Mouse (Mus musculus) CH12.LX (cell line): ENCODE data around the gene Ddx6. TPM values are rescaled to one million over a fixed set of nuclear protein-coding genes. Genes with fewer than 3 reads are reported as not detected.

Experiments used
- DNase-seq: peaks from one replicate; pipeline ENCODE4 v3.0.0-alpha.2; 2013; ENCODE audit errors: extremely low read depth
- H3K27ac ChIP-seq: 2 replicates; pipeline ENCODE4 v1.5.1; 2012; ENCODE audit warnings: low read depth, mild to moderate bottlenecking, control low read depth, moderate library complexity; ENCODE audit not compliant: insufficient read depth
- H3K27me3 ChIP-seq: replicated peaks from 2 replicates; pipeline ENCODE3; 2012; ENCODE audit warnings: inconsistent platforms
- H3K36me3 ChIP-seq, 2 experiments: replicated peaks in 1 of 2; 2 replicates each; pipeline versions ENCODE3 to v1.6.1; 2012; ENCODE audit warnings: inconsistent platforms in 1 of 2, low read length in 1 of 2, mild to moderate bottlenecking in 1 of 2, mixed read lengths in 1 of 2, moderate library complexity in 1 of 2; ENCODE audit not compliant: control insufficient read depth in 1 of 2, insufficient read depth in 1 of 2
- H3K4me1 ChIP-seq, 2 experiments: 2 replicates each; pipeline ENCODE4 v1.6.1; 2012; ENCODE audit warnings: inconsistent platforms in 1 of 2, moderate library complexity in 1 of 2; ENCODE audit not compliant: insufficient read depth in 2 of 2, control insufficient read depth in 1 of 2
- H3K4me2 ChIP-seq: 2 replicates; pipeline ENCODE4 v1.6.1; 2012; ENCODE audit warnings: low read depth, mild to moderate bottlenecking, control low read depth; ENCODE audit not compliant: poor library complexity, insufficient read depth, severe bottlenecking
- H3K4me3 ChIP-seq, 3 experiments: fragments of 150-350 bp in 1 of 3; sonication (generic) in 1 of 3; replicated peaks in 1 of 3; 2 replicates each; pipeline versions ENCODE3 to v1.5.1; 2011 to 2012; ENCODE audit warnings: low read depth in 2 of 3, low read length in 2 of 3, mild to moderate bottlenecking in 2 of 3, moderate library complexity in 2 of 3, control low read depth in 1 of 3, improper control_type of control experiment in 1 of 3, inconsistent platforms in 1 of 3, mixed read lengths in 1 of 3; ENCODE audit not compliant: poor library complexity in 1 of 3
- H3K79me2 ChIP-seq: replicated peaks from 2 replicates; pipeline ENCODE4 v1.6.1; 2012; ENCODE audit warnings: mild to moderate bottlenecking, moderate library complexity; ENCODE audit not compliant: control insufficient read depth, poor library complexity, insufficient read depth, severe bottlenecking; ENCODE audit errors: extremely low read depth
- H3K9ac ChIP-seq: 2 replicates; pipeline ENCODE4 v1.6.1; 2012; ENCODE audit warnings: low read depth, mild to moderate bottlenecking, control low read depth, moderate library complexity; ENCODE audit not compliant: insufficient read depth
- H3K9me3 ChIP-seq: replicated peaks from 2 replicates; pipeline ENCODE3; 2012; ENCODE audit warnings: low read length, inconsistent platforms, mixed read lengths
- BHLHE40 ChIP-seq: IDR thresholded peaks from 2 replicates; pipeline ENCODE4 v1.6.1; 2011; ENCODE audit warnings: mild to moderate bottlenecking, low read depth, low read length, improper control_type of control experiment
- CHD2 ChIP-seq: IDR thresholded peaks from 2 replicates; pipeline ENCODE4 v1.6.1; 2011; ENCODE audit warnings: low read length, improper control_type of control experiment
- CTCF ChIP-seq, 2 experiments: IDR thresholded peaks in 1 of 2; conservative IDR thresholded peaks in 1 of 2; 2 replicates each; pipeline ENCODE4 v1.5.1; 2011 to 2012; ENCODE audit warnings: low read depth in 2 of 2, low read length in 2 of 2, improper control_type of control experiment in 1 of 2, inconsistent platforms in 1 of 2, mild to moderate bottlenecking in 1 of 2, moderate library complexity in 1 of 2
- E2F4 ChIP-seq: IDR thresholded peaks from 2 replicates; pipeline ENCODE4 v1.6.1; 2011; ENCODE audit warnings: low read depth, low read length, improper control_type of control experiment; ENCODE audit not compliant: insufficient replicate concordance
- ELF1 ChIP-seq: IDR thresholded peaks from 2 replicates; pipeline ENCODE4 v1.6.1; 2014; ENCODE audit warnings: low read depth, mild to moderate bottlenecking, inconsistent platforms, low read length, improper control_type of control experiment
- EP300 ChIP-seq: IDR thresholded peaks from 2 replicates; pipeline ENCODE4 v1.6.1; 2011; ENCODE audit warnings: low read length, improper control_type of control experiment
- GABPA ChIP-seq: IDR thresholded peaks from 2 replicates; pipeline ENCODE4 v1.6.1; 2012; ENCODE audit warnings: low read depth, low read length, improper control_type of control experiment, inconsistent platforms; ENCODE audit not compliant: insufficient replicate concordance
- HCFC1 ChIP-seq: IDR thresholded peaks from 2 replicates; pipeline ENCODE4 v1.6.1; 2012; ENCODE audit warnings: low read depth, mild to moderate bottlenecking, inconsistent platforms, low read length, improper control_type of control experiment
- IRF4 ChIP-seq: IDR thresholded peaks from 2 replicates; pipeline ENCODE4 v1.6.1; 2014; ENCODE audit warnings: low read depth, mild to moderate bottlenecking, inconsistent platforms, low read length, improper control_type of control experiment
- MAFK ChIP-seq: IDR thresholded peaks from 2 replicates; pipeline ENCODE4 v1.6.1; 2011; ENCODE audit warnings: low read length, improper control_type of control experiment; ENCODE audit not compliant: insufficient replicate concordance
- MAX ChIP-seq: IDR thresholded peaks from 2 replicates; pipeline ENCODE4 v1.6.1; 2011; ENCODE audit warnings: low read length, improper control_type of control experiment
- MXI1 ChIP-seq: IDR thresholded peaks from 2 replicates; pipeline ENCODE4 v1.6.1; 2011; ENCODE audit warnings: mild to moderate bottlenecking, low read depth, low read length, improper control_type of control experiment
- MYC ChIP-seq: IDR thresholded peaks from 2 replicates; pipeline ENCODE4 v1.6.1; 2011; ENCODE audit warnings: low read depth, mild to moderate bottlenecking, improper control_type of control experiment, low read length
- NELFE ChIP-seq: IDR thresholded peaks from 2 replicates; pipeline ENCODE4 v1.6.1; 2011; ENCODE audit warnings: low read depth, low read length, improper control_type of control experiment
- PAX5 ChIP-seq: IDR thresholded peaks from 2 replicates; pipeline ENCODE4 v1.6.1; 2012; ENCODE audit warnings: low read length, inconsistent platforms, mixed read lengths
- POLR2AphosphoS2 ChIP-seq: IDR thresholded peaks from 2 replicates; pipeline ENCODE4 v1.6.1; 2011; ENCODE audit warnings: low read depth, low read length, improper control_type of control experiment
- UBTF ChIP-seq: IDR thresholded peaks from 2 replicates; pipeline ENCODE4 v1.6.1; 2012; ENCODE audit warnings: low read depth, mild to moderate bottlenecking, inconsistent platforms, low read length, improper control_type of control experiment, moderate library complexity
- ZKSCAN1 ChIP-seq: IDR thresholded peaks from 2 replicates; pipeline ENCODE4 v1.6.1; 2012; ENCODE audit warnings: low read depth, inconsistent platforms, low read length, improper control_type of control experiment, borderline replicate concordance
- ZNF384 ChIP-seq: IDR thresholded peaks from 2 replicates; pipeline ENCODE4 v1.6.1; 2012; ENCODE audit warnings: low read depth, low read length, improper control_type of control experiment, inconsistent platforms
- dilution Hi-C: fragments of 300-500 bp; cut with MboI; formaldehyde crosslinking; loops from 2 replicates; pipeline ENCODE4 v1.14.3; 2020; ENCODE audit warnings: low sequenced_read_pairs; ENCODE audit not compliant: extremely low pct_unique_long_range_greater_than_20kb, extremely low pct_ligation_motif_present
- in situ Hi-C: fragments of 300-500 bp; cut with MboI; formaldehyde crosslinking; loops from 3 replicates; pipeline ENCODE4 v1.14.3; 2019; ENCODE audit warnings: low sequenced_read_pairs, low pct_ligation_motif_present, low pct_unique_long_range_greater_than_20kb, mixed read lengths
- polyA plus RNA-seq: library from polyadenylated mRNA; unstranded; fragments of >175 nt; gene quantifications from 2 replicates; pipeline ENCODE4 v1.2.1, GENCODE M21; 2012; ENCODE audit warnings: low read depth; ENCODE audit not compliant: insufficient read length
- total RNA-seq, 2 experiments: library from RNA; depleted of rRNA; stranded (reverse); fragments of 300-350 nt in 1 of 2; fragments of >200 nt in 1 of 2; gene quantifications; 2 replicates each; pipeline ENCODE4 v1.2.3; 2012 to 2014

Ddx6 gene
- total and polyA plus RNA-seq, 3 experiments = 41.5 to 81.2 (median 71.4) TPM

DNA sequence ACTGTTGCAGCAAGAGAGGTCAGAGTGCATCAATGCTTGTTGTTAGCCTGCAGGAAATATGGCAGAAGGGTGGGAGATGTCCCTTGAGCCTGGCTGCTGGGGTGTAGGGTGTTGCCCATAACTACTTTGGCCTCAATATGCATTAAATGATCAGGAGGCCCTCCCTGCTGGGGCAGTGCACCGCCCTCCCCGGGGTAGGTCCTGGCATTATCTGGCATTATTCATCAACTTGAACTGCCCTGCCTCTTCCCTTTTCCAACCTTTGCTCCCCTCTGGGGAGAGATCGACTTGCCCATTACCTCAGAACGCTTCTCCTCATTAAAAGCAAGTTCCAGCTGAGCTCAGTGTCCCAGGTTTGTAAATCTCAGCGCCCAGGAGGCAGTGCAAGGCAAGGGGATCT is 74.9 kb downstream of the Ddx6 start:
- Histone ChIP-seq H3K36me3 (no peaks in the 10 kb centered on the region), H3K27ac (no peak overlapping the region), H3K27me3 (peaks cover 30% of the 10 kb centered on the region), H3K4me2 (no peak overlapping the region), H3K4me3 (no peak overlapping the region), H3K4me1 (no peaks in the 10 kb centered on the region; a peak in 1 of 4 replicates), H3K9me3 (peaks cover 6% of the 10 kb centered on the region), H3K9ac (no peak overlapping the region), H3K79me2 (no peaks in the 10 kb centered on the region)
- DNase-seq = no peak
- TF ChIP-seq HCFC1 (no peak), CTCF (conservative IDR thresholded peaks at IDR 0.05 in 1 of 2, IDR thresholded peaks at IDR 0.05 in 1 of 2; ENCODE audit: low read depth in 2 of 2, low read length in 2 of 2) (no peak), BHLHE40 (no peak), NELFE (no peak), ELF1 (no peak)
- dilution Hi-C loops = no loop called here
- in situ Hi-C loops = no loop called here

DNA sequence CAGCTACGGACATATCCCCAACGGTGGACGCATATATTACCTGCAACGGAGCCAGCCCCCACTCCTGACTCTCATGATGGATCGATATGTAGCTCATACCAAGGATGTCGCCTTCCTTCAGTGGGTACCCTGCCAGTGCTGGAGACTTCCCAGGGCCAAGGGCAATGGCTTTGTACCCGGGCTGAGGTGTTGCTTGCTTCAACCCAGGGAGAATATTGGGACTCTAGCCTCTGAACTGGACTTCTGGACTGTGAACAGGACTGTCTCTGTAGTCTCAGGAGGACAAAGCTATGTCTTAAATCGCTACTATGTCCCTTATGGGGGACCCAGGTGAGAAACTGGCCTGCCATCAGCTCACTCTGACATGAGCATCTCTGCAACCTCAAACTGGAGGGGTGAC is 78.4 kb downstream of the Ddx6 start:
- H3K4me1 ChIP-seq = peaks cover 0 to 10% of the 10 kb centered on the region in 2 experiments; a peak in 3 of 4 replicates
- in situ Hi-C loops = no loop called here
- TF ChIP-seq ZNF384 (no peak), EP300 (no peak), MAFK (no peak), MXI1 (no peak), IRF4 (no peak), E2F4 (no peak), NELFE (no peak), PAX5 (no peak), GABPA (no peak), MYC (no peak), CHD2 (no peak), POLR2AphosphoS2 (no peak), MAX (no peak), UBTF (no peak), ZKSCAN1 (no peak)
- no peaks in the 10 kb centered on the region for H3K79me2 ChIP-seq
- no peak overlapping the region for H3K9ac ChIP-seq
- peaks cover 5 to 19% of the 10 kb centered on the region in 2 experiments for H3K36me3 ChIP-seq
- H3K27me3 ChIP-seq = peaks cover 9% of the 10 kb centered on the region
- dilution Hi-C loops = no loop called here
- DNase-seq = no peak
- no peak overlapping the region for H3K4me2 ChIP-seq
- peaks cover 6% of the 10 kb centered on the region for H3K9me3 ChIP-seq
- H3K4me3 ChIP-seq = no peak overlapping the region
- H3K27ac ChIP-seq = no peak overlapping the region
